26 mouse cellular contexts compared by ENCODE assay signal in genomic region chr11:86205031-86205430, GRCm38 (mm10).
"Had no signal": no experiment of that assay in that cellular context is flagged by ENCODE, and none has a peak within 500 bp of the region (broad histone marks: within the 10 kb centered on the region; RNA-seq: fewer than 3 reads in every experiment).

No protein-coding gene starts in this region.

- H3K4me2 ChIP-seq: embryonic facial prominence, embryonic 12.5 days; embryonic facial prominence, embryonic 13.5 days; embryonic facial prominence, embryonic 15.5 days; forebrain, embryonic 12.5 days; forebrain, embryonic 13.5 days; forebrain, embryonic 15.5 days had no signal

- H3K27ac ChIP-seq: embryonic facial prominence, embryonic 12.5 days; embryonic facial prominence, embryonic 13.5 days; embryonic facial prominence, embryonic 15.5 days; forebrain, embryonic 10.5 days; forebrain, embryonic 12.5 days; forebrain, embryonic 13.5 days; forebrain, embryonic 15.5 days; gastrocnemius, adult 2 months; heart, adult 2 months had no signal

- H3K9ac ChIP-seq: embryonic facial prominence, embryonic 12.5 days; embryonic facial prominence, embryonic 13.5 days; embryonic facial prominence, embryonic 15.5 days; forebrain, embryonic 12.5 days; forebrain, embryonic 13.5 days; forebrain, embryonic 15.5 days; forebrain, postnatal 0 days had no signal

- DNase-seq: cerebellum, adult 2 months; cerebellum, adult 8-10 months; cerebellum, adult 9-10 months; cerebellum, postnatal 10 days; cerebellum, postnatal 14 days; cerebellum, postnatal 25 days; cerebellum, postnatal 36 days; embryo, embryonic 11 days; forebrain, postnatal 0 days; gastrocnemius, adult 2 months; gastrocnemius, postnatal 10 days; gastrocnemius, postnatal 14 days; gastrocnemius, postnatal 25 days; gastrocnemius, postnatal 36 days; heart, adult 18-20 months; heart, adult 2 months had no signal

- H3K4me3 ChIP-seq: embryonic facial prominence, embryonic 12.5 days; embryonic facial prominence, embryonic 13.5 days; embryonic facial prominence, embryonic 15.5 days; erythroblast, embryonic 14.5 days; forebrain, embryonic 10.5 days; forebrain, embryonic 12.5 days; forebrain, embryonic 13.5 days; forebrain, embryonic 15.5 days; gastrocnemius, adult 2 months; heart, adult 2 months had no signal

- ATAC-seq: forebrain, embryonic 13.5 days; forebrain, embryonic 14.5 days; forebrain, embryonic 15.5 days; forebrain, embryonic 16.5 days; forebrain, postnatal 0 days had no signal

- H3K27me3 ChIP-seq: embryonic facial prominence, embryonic 12.5 days; embryonic facial prominence, embryonic 13.5 days; embryonic facial prominence, embryonic 15.5 days; forebrain, embryonic 12.5 days; forebrain, embryonic 13.5 days; forebrain, embryonic 15.5 days had no signal
